Mouse (Mus musculus) liver (tissue): ENCODE results near the gene Tmem266.
A peak's percentile ranks its signal among the peaks of the same experiment; 100 is the strongest.

ENCODE experiments used
- DNase-seq: peaks from one replicate; pipeline ENCODE4 v3.0.0-alpha.2; 2020; ENCODE audit warnings: mixed read lengths

Tmem266 gene

GRCm38 (mm10) chr9:55404256-55404655, 77.5 kb downstream of the Tmem266 start:
- DNase-seq: no peak

DNA sequence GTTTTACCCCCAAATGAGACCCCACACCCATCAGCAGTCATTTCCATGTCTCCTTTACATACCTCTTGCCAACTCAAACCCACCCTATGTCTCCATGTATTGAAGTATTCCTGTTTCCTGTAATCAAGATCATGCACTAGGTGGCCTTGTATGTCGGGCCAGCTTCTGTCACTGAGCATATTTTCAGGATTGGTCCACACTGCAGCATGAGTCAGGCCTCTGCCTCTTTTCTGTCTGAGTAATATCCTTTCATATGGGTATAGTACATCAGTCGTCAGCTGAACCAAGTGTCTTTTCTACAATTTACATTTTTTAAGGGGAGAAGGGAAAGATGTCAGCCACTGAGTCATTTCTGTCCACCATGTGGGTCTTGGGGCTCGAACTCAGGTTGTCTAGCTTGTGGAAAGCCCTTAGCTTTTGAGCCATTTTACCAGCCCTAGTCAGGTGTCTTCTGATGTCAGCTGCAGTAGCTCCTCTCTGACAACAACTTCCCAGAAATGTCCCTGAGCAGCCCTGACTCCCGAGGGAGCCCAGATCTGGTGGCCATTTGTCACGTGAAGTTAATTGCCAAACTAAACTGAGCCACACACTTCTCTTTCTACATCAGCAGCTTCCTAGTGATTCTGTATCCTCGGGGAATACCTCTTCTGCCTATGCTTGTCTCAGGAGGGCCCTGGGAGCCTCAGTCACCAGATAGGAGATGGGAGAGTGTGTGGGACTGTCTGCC, 78.4 kb downstream of the Tmem266 start:
- DNase-seq: no peak

- DNase-seq: no peak
Observed at GRCm38 (mm10) chr9:55406773-55407172, 80.1 kb downstream of the Tmem266 start.

- DNase-seq: no peak
Observed at GRCm38 (mm10) chr9:55408851-55409250, 82.1 kb downstream of the Tmem266 start.

DNA sequence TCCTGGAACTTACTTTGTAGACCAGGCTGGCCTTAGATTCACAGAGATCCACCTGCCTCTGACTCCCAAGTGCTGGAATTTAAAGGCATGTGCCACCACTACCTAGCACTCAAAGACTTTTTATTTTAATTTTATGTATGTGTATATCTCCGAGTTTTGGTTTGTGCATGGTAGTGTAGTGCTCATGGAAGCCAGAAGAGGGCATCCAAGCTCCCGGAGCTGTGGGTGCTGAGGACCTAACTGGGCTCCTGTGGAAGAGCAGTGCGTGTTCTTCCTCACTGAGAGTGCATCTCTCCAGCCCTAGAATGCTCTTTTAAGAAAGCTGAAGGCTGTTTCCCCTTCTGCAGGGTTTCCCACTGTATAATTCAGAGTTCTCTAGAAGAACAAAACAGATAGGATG, 83.1 kb downstream of the Tmem266 start:
- no peak for DNase-seq

DNA sequence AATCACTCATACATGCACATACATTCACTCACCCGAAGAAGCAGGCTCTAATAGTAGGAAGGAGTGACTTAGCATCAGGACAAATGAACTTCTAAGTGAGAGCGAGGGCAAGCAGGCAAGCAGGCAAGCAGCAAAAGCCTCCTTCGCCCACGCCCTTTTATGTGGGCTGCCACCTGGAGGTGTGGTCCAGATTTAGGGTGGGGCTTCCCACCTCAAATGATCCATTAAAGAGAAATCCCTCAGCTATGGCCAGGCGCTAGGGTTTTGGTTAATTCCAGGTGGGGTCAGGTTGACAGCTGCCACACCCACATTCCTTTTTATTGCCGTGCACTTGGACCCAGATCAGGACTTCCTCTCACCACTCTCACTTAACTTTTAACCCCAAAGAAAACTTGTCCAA, 83.7 kb downstream of the Tmem266 start:
- no peak for DNase-seq

DNA sequence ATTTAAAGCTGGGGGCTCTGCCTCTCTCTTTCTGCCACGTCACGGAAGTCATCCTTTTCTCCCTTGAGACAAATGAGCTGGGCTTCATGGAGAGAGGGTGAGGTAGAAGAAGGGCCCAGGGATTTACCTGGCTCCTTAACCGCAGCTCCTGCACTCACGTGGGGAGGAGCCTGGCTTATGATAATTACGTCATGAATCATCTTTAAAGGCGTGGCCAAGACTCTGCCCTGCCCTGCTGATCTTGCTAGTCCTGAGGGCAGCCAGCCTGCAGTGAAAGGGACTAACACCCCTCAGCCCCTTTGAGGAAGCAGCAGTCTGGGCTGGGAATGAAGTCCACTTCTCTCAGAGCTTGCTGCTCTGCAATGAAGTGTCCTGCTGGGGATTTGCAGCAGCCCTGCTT, 84.4 kb downstream of the Tmem266 start:
- no peak for DNase-seq

- DNase-seq: no peak
Observed at GRCm38 (mm10) chr9:55421786-55422185, 95.1 kb downstream of the Tmem266 start.

- no peak for DNase-seq
Observed at GRCm38 (mm10) chr9:55423451-55424424, 97.0 kb downstream of the Tmem266 start.

- DNase-seq: no peak
Observed at GRCm38 (mm10) chr9:55425271-55425810, 98.6 kb downstream of the Tmem266 start.

DNA sequence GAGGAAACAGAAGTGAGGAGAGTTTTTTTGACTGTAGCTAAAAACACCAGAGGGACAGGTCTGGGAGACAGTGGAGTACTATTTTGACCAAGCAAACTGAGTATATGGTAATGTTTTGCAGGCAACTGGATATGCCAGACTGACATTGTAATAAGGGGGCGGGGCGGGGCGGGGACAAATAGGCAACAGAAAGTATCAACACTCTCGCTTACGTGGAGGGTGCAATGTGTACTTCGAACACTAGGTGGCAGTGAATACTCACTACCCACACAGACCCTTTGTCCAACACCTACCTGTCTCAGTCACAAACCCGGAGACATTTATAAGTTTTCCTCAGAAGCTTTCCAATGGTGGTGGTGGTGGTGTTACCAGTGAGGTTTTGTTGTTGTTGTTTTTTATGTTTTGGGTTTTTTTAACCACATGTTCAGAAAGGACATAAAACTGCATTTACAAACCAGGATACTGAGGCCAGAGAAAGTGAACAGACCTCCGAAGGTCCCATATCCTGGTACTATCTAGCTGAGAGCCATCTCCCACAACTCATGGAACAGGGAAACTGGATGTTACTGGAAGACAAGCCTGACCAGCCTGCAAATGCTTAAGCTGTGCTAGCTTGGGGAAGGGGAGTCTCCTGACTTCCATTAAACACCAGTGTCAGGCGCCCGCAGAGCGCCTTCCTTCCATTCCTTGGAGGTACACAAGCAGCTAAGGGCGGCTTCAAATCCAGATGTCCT, 102.7 kb downstream of the Tmem266 start:
- DNase-seq: peak; percentile 66

- peak; percentile 30 for DNase-seq
Observed at GRCm38 (mm10) chr9:55430133-55430532, 103.4 kb downstream of the Tmem266 start.

GRCm38 (mm10) chr9:55432306-55433289, 105.9 kb downstream of the Tmem266 start:
- DNase-seq: no peak

DNA sequence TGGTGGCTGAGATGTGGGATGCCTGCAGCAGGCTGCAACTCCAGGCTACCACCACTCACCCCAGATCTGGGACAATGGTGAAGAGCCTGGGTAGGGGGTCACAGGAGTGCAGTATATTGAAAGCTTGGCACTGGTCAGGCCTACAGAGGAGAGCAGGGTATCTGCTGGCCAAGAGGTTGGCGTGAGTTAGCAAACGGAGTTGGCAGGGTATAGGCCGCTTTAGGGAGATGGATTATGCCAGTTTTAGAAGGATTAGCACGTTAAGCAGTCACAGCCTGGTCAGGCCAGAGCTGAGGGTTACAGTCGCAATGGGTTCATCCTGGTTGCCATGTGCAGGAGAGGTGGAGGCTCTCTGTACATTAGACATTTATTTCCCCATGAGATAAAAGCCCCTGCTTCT, 107.2 kb downstream of the Tmem266 start:
- no peak for DNase-seq

GRCm38 (mm10) chr9:55438433-55438832, 111.7 kb downstream of the Tmem266 start:
- DNase-seq: no peak

GRCm38 (mm10) chr9:55439206-55439780, 112.6 kb downstream of the Tmem266 start:
- DNase-seq: no peak

GRCm38 (mm10) chr9:55447509-55447908, 120.8 kb downstream of the Tmem266 start:
- no peak for DNase-seq

DNA sequence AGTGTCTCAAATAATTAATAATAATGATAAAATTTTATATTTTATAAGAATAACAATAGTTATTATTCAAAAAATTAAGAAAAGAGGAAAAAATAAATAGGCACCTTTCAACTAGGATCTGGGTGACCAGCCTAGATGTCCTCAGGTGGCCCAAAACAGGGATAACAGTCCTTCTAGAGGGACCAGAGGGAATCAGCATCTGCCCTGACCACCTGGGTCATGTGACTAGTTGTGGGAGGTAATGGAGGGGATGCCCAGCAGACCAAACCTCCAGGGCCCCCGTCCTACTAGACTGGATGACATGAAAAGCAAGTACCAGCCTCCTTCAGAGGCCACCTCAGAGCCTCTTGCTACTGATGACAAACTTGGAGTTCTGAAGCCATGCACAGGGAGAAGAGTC, 122.4 kb downstream of the Tmem266 start:
- DNase-seq: no peak

DNA sequence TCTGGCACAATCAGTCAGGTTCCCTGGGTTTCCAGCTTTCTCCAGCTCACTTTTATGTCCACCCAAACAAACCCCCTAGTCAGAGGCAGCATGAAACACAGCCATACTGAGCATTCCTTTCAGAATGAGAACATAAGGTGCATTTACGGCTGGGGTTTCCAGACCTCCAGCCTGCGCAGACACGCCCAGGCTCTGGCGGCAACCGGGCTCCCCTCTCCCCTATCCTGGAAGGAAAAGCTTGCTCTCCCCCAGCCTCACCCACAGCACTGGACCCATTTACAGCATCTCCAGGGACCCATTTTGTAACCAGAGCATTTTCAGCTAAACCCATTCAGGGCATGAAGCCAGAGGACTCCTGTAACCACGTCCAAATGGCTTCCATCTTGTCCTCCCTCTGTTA, 123.3 kb downstream of the Tmem266 start:
- DNase-seq: no peak

DNA sequence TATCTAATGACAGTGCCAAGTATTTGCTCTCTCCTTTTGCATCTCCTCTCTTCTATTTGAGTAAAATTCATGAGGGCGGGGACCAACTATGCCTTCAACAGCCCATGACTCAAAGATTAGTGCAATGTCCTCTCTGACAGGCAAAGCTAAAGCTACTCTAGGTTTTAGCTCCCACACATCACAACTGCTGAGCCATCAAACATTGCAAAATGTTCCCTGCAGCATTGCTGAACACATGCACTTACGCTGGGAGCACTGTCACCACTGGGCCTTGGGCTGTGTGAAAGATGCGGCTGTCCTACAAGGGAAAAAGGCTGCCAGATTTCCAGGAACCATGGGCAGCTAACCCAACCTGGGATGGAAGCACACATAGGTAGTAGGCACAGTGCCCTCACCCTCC, 124.7 kb downstream of the Tmem266 start:
- DNase-seq: no peak

- DNase-seq: no peak
Observed at GRCm38 (mm10) chr9:55452906-55453305, 126.2 kb downstream of the Tmem266 start.
